Mouse (Mus musculus) adrenal gland, adult (tissue): ENCODE measurements around the gene Fnip2.

Source experiments
- DNase-seq, 2 experiments: peaks; one replicate each; pipeline ENCODE4 v3.0.0; 2022 to 2023; ENCODE audit warnings: low spot score in 1 of 2; ENCODE audit not compliant: inconsistent age in 2 of 2

The Fnip2 gene

DNA sequence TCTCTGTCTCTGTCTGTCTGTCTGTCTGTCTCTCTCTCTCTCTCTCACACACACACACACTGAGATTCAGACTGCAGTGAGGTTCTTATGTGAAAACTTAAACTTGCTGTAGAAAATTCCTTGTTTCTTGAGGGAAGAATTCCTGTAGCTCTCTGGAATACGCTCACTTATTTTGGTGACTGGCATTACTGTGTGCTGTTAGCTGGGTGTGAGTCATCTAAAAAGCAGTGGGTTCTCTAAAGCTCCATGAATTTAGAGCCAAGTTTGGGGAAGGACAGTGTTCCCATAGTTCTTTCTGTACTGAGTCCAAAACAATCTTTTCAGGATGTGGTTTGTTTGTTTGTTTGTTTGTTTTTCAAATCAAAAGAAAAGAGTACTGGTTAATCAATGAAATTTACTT lies 142.2 kb downstream of the Fnip2 start:
- DNase-seq: no peak

- DNase-seq: no peak
These were observed 148.7 kb downstream of the Fnip2 start for GRCm38 (mm10) chr3:79418921-79419320.

DNA sequence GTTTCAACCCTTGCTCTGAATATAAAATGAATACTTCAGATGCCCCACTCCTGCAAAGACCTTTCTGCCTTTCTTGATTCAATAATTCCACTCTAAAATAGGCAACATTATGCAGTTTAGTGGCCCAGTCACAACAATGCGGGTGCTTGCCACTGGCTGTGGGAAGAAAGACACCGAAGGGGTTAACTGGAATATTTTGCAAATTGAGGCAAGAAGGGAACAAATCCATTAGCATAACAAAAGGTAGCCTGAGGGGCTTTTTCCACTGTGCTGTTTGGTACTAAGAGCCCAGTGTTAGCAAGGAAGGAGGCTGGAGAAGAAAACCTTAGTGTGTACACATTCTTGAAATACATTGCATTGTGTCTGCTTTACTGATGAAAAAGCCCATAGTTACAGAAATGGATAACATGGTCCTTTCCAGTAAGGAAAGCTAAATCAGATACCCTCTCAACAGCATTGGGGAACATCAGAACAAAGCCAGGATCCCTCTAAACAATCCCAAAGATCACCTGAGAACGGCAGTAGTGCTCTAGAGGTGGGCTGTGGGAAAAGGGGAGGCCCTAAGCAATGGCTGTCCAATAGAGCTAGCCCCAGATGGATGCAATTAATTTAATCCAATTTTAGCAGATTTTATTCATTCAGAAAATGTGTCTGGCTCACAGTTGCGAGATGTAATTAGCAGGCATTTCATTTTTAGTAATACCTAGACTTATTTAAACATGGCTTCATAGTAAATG lies 150.5 kb downstream of the Fnip2 start:
- no peak for DNase-seq

DNA sequence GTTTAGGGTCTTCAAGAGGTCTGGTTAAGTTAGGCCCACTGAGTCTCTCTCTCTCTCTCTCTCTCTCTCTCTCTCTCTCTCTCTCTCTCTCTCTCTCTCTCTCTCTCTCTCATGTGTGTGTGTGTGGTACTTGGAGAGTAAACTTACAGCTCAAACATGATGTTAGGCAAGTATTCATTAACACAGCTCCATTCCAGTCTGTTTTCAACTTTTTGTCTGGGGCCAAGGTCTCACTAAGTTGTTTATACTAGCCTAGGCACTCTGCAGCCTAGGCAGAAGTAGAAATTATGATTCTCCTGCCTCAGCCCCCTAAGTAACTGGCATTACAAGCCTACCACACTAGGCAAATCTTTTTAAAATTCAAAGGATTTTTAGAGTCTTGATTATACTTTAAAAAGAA lies 151.7 kb downstream of the Fnip2 start:
- no peak for DNase-seq

DNA sequence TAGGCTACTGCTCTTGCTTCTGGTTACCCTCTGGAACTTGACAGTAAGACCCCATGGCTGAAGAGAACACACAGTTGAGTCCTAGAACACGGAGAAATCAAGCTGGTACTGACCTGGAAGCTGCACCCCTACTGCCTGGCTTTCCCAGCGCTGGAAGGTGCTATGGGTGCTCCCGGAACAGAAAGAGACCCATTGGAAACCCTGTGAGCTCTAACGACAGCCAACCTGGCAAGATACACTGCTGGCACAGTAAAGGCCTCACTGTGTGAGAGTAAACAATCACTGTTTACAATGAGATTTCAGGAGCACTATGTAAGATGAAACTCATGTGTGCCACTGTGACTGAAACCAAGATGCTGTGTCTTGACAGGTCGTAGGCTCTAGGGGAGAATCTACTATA lies 152.5 kb downstream of the Fnip2 start:
- no peak for DNase-seq

GRCm38 (mm10) chr3:79413492-79413891 lies 154.1 kb downstream of the Fnip2 start:
- no peak for DNase-seq

DNA sequence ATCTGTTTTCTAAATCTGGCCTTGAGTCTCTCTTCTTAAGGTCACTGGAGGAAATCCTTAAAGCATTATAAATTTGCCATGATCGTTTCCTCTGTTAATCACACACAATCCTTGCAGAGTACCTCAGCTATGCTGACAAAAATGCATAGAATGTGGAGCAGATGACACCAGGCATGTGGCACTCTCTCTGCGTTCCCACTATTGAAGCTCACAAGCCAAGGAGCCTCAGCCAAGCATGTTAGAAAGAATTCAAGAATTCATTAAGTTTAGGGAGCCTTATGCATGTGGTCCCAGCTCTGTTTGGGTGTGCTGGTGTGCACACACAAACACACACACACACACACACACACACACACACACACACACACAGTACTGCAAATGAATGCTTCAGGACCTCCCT lies 155.9 kb downstream of the Fnip2 start:
- DNase-seq: no peak

DNA sequence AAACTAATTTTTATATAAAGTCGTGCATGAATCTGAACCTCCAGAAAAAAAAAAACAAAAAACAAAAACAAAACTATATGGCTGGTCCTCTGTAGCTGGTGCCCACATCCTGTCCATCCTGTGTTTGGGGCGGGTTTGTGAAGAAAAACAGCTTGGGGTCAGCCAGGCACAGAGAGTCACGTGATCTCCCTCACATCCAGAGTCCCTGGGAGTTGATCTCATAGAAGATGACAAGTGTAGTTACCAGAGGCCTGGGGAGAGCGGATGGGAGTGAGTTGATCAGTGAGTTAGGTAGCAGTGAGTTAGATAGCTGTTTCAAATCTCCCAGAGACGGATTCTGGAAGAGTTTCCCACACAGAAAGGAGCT lies 157.0 kb downstream of the Fnip2 start:
- no peak for DNase-seq

DNA sequence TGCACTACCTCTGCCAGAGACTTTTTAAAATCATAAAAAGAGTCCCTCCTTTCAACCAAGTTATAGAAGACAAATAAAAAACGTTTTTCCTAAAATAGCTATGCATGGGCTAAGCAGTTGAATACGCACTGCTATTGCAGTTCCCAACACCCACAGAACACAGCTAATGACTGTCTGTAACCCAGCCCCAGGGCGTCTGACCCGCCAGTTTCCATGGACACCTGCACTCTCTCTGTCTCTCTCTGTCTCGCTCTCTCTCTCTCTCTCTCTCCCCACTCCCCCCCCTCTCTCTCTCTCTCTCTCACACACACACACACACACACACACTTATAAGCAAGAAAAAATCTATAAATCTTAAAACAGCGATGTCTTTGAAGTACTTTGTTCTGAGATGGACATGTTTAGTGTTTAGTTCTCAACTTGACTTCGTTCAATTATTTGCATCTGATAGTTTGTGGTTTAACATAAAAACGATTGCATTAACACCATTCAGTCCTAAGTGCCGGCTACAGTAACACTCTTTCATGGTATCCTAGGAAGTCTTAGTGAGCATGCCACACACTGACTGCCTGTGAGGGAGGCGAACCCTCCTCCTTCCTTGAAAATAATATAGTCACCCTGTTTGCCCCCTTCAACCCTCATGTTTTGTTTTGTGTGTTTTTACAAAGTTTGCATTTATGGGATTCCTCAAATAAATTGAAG lies 157.5 kb downstream of the Fnip2 start:
- DNase-seq: no peak

DNA sequence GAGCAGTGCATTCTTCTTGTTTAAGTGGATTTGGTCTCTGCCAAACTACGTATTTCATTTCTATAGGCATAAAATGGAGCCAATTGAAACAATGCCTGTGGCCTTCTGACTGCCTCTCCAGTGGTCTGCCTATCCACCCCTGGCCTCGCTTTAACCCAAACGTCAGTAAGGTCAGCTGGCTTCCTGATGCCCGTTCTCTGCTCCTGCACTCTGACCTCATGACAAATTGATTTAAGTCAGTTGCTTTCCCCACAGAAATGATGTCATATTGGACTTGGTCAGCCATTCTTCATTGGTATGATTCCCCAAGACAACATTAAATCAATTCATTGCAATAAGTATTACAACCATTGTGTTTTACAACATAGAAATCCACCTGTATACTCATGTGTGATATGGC lies 159.1 kb downstream of the Fnip2 start:
- DNase-seq: no peak
